Mouse (Mus musculus): ENCODE results near the gene Ccdc124. TPM values are rescaled to one million over a fixed set of nuclear protein-coding genes. Genes with fewer than 3 reads are reported as not detected.

The Ccdc124 gene
- total RNA-seq, 2 experiments from 2014 or later, result 94.8 to 99.0 TPM

DNA sequence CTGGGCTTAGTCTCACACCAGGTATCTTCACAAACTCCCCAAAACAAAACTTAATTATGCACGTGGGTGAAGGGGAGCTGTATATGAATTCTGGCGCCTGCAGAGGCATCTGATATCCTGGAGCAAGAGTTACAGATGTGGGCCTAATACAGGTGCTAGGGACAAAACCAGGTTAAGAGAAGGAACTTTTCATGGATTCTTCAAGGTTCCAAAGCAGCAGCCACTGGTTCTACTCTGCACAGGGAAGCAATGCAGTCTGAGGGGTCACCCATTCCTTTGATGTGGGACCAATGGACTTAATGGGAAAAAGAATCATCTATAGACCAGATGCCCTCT lies 20.6 kb upstream of the Ccdc124 start:
- no peak for DNase-seq (ENCODE audit: extremely low spot score in 1 of 2, low spot score in 2 of 2)
- TF ChIP-seq CTCF (IDR thresholded peaks at IDR 0.05), result no peak
- intact Hi-C loops (cut with DNase I), result loop anchor here (10.0 kb wide), 1 partner anchor 570 kb away; the partner anchor contains the start of genes Abhd8, Dda1 and Mrpl34
- no peak overlapping the region for H3K4me3 ChIP-seq
- H3K27ac ChIP-seq, result no peak overlapping the region

DNA sequence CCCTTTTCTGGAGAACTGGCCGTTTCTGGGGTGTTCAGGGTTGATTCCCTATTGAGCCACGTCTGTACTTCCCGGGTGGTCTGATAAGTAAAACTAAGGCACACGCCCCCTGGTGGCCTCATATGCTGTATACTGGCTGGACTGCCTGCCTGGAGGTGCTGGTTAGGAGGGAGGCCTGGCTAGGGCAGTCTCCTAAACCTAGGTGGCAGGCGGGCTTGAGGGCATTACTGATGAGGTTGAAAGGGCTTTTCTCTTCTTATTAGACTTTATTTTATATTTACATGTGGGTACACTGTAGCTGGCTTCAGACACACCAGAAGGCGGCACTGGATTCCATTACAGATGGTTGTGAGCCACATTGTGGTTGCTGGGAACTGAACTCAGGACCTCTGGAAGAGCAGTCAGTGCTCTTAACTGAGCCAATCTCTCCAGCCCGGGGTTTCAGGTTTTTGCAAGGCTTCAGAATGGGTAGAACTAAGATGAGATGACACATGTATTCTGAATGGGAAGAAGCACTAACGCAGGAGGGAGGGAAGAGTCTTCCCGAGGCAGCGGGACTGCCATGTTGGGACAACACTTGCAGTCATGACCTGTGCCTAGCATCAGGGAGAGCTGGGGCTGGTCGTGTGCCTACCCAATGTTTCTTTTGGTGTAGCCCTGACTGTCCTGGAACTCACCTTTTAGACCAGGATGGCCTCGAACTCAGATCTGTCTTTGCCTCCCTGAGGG lies 20.1 kb upstream of the Ccdc124 start:
- peak; percentile 70 for TF ChIP-seq CTCF (IDR thresholded peaks at IDR 0.05)
- Histone ChIP-seq H3K27ac (no peak overlapping the region), H3K4me3 (no peak overlapping the region)
- intact Hi-C loops (cut with DNase I), result loop anchor here (10.0 kb wide), 1 partner anchor 571 kb away; the partner anchor contains the start of genes Abhd8, Dda1 and Mrpl34
- peak; percentile 50 to 61 for DNase-seq (ENCODE audit: extremely low spot score in 1 of 2, low spot score in 2 of 2)

DNA sequence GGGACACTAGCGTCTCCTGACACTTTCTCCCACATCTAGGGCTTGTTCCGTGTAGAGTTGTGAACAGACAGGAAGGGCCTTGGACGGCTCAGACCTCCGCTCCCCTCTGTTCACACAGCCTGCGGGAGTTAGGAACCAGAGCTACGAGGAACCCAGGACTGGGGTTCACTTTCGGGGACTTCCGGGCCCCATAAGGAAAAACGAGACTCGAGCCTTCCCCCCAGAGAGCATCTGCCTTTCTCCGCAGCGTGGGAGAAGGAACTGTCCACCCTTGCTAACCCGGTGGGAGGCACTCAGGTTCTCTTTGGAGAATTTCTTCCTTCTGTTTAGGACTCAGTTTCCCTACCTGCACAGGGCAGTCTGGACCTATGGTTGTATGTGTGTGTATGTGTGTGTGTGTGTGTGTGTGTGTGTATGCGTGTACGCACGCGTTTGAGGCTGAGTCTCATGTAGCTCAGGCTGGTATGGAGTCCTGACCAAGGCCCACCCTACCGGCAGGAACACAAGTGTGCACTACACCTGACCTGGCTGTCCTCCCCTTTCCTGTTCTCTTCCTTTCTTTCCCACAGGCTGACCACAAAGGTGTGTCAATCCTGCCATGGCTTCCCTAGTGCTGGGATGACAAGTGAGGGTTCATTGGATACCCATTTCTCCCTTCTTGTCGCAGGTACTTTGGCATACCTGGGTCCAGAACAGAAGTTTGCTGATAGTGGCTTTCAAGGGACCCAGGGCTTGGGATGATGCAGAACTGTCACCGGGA lies 19.3 kb upstream of the Ccdc124 start:
- intact Hi-C loops (cut with DNase I), result loop anchor here (10.0 kb wide), 1 partner anchor 572 kb away; the partner anchor contains the start of genes Abhd8, Dda1 and Mrpl34
- Histone ChIP-seq H3K27ac (no peak overlapping the region), H3K4me3 (no peak overlapping the region)
- no peak for TF ChIP-seq CTCF (IDR thresholded peaks at IDR 0.05)
- DNase-seq (ENCODE audit: extremely low spot score in 1 of 2, low spot score in 2 of 2), result no peak

DNA sequence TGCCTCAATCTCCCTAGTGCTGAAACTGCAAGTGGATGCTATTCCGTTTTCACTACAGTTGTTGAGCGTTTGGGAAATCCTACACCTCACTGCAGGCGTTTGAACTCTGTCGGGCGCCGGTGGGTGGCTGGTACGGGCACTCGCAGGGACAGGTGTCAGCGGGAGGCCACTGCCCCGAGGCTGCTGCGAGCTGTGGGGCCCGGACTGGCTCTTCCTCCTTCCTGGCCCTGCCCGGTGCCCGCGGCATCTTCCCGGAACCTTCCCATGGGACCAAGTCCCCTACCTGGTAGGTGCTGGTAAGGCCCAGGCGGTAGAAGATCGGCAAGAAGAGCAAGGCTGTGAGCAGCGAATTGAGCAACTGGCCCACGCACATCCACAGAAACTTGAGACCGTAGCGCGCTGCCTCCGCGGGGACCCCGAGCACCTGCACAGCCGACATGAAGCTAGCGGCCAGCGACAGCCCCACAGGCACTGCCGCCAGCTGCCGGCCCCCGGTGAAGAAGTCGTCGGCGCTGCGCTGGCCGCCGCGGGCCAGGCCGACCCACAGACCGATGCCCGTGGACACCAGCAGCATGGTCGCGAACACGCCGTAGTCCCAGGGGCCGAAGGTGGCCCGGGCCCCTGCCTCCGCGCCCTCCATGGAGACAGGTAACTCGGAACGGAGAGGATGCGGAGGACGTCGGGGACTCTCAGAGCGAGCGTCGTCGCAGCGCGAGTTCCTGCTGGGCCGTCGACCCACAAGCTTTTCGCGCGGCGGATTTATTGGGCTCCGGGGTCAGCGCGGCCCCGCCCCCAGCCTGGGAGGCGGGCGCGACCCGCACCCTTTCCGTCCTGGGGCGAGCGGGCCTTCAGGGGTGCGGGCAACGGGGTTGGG lies 18.5 kb upstream of the Ccdc124 start, which contains the start of gene Slc5a5:
Gene Slc5a5 (minus strand): TSS at position 736 of the 874 bp plus-strand sequence.
- 0 out of 2 replicates have a peak within 1 kb of the TSS, but pooled peaks have one; percentile 7 for H3K4me3 ChIP-seq
- intact Hi-C loops (cut with DNase I), result loop anchor here (10.0 kb wide), 1 partner anchor 573 kb away; the partner anchor contains the start of genes Abhd8, Dda1 and Mrpl34
- no peak for TF ChIP-seq CTCF (IDR thresholded peaks at IDR 0.05)

DNA sequence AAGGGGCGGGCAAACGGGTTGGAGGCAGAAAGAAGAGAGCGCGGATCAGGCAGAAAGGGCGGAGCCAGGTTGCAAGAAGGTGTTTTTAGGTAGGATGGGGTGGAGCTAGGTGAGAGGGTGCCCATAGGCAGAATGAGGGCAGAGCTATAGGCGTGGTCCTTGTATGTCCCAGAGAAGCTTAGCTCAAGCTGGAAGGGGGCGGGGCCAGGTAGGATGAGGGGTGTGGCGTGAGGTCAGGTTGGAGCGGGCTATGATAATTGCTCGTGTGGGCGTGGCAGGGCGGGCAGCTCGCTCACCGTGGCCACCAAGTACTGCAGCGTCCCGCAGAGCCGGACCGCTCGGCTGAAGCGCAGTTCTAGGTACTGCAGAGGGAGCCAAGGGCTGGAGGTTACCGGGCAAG lies 17.6 kb upstream of the Ccdc124 start:
- DNase-seq (ENCODE audit: extremely low spot score in 1 of 2, low spot score in 2 of 2), result no peak
- no peak for TF ChIP-seq CTCF (IDR thresholded peaks at IDR 0.05)
- no peak overlapping the region for H3K4me3 ChIP-seq
- intact Hi-C loops (cut with DNase I), result loop anchor here (10.0 kb wide), 1 partner anchor 573 kb away; the partner anchor contains the start of genes Abhd8, Dda1 and Mrpl34
- H3K27ac ChIP-seq, result no peak overlapping the region

More for the DNA sequence above, 18.5 kb upstream of the Ccdc124 start, which contains the start of gene Slc5a5:
- DNase-seq (ENCODE audit: extremely low spot score in 1 of 2, low spot score in 2 of 2), result no peak
- H3K27ac ChIP-seq, result no peak within 1 kb of the TSS

DNA sequence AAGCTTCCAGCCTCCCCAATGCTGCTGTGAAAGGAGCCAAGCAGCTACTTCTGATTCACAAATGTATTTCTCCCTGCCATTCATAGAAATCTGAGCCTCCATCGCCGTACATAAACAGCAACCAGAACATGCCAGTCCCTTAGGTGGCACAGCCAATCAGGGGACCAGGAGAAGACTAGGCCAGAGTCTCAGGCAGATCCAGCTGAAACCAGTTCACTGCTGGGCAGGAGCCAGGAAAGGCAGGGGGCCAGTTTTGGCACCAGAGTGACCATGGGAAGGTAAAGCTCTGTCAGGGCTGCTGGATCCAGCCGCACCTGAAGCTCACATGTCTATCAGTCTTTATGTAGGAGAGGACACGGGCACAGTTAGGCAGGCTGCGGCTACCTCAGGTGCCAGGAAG lies 16.9 kb upstream of the Ccdc124 start:
- no peak overlapping the region for H3K4me3 ChIP-seq
- H3K27ac ChIP-seq, result no peak overlapping the region
- no peak for TF ChIP-seq CTCF (IDR thresholded peaks at IDR 0.05)
- DNase-seq (ENCODE audit: extremely low spot score in 1 of 2, low spot score in 2 of 2), result no peak
- intact Hi-C loops (cut with DNase I), result loop anchor here (10.0 kb wide), 1 partner anchor 574 kb away; the partner anchor contains the start of genes Abhd8, Dda1 and Mrpl34

DNA sequence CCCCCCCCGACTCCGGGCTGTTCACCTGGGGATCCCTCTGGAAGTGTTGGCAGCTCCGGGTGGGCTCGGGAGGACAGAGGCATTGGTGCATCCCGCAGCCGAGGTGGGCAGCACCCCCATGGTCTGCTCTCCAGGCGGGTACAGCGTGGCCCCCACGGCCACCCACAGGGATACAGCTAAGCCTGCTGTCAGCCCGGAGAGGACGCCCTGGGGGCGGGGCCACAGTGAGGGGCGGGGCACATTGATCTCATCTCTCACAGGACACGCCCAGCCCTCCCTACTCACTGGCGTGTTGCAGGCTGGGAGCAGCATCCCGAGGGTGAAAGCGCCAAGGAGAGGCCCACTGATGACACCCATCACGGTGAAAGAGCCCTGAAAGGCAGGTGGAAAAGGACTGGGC lies 13.9 kb upstream of the Ccdc124 start:
- no peak for TF ChIP-seq CTCF (IDR thresholded peaks at IDR 0.05)
- peak in 1 of 2 experiments; percentile 58 for DNase-seq (ENCODE audit: extremely low spot score in 1 of 2, low spot score in 2 of 2)

DNA sequence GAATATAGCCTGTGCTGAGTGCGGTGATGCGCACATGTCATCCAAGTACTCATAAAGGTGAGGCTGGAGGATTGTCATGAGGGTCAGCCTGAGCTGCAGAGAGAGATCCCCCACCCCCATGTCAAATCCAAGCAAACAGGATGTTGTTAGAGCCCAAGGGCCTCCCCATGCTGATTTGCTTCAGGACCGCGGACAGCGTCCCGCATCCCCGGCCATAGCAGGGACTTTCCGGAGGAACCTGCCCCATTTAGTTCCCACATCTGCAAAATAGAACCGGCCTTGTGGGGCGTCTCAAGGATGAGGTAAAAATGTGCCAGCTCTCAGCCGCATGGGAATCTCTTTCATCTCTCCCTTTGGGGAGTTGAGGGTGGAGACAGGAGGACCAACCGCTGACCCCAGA lies 11.9 kb upstream of the Ccdc124 start:
- intact Hi-C loops (cut with DNase I), result no loop called here

More for the DNA sequence above, 13.9 kb upstream of the Ccdc124 start:
- H3K27ac ChIP-seq, result no peak overlapping the region
- no peak overlapping the region for H3K4me3 ChIP-seq
- intact Hi-C loops (cut with DNase I), result no loop called here

DNA sequence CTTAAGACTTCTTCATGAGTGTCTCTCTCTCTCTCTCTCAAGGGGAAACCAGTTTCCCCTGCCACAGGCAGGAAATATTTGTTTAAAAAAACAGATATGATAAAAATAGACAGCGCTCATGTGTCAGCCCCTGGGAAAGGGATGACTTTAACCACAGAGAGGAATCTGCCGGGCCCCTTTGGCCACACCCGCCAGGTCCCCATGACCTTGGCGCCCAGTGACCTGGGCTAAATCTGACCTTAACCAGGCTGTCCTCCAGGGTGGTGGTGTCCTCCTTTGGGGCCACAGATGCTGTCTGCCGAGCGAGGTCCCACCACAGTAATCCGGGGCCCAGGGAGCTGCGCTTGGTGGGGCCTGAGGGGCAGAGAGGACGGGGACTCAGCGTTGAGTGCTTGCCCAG lies 10.9 kb upstream of the Ccdc124 start:
- TF ChIP-seq CTCF (IDR thresholded peaks at IDR 0.05), result no peak
- Histone ChIP-seq H3K4me3 (no peak overlapping the region), H3K27ac (no peak overlapping the region)
- no peak for DNase-seq (ENCODE audit: extremely low spot score in 1 of 2, low spot score in 2 of 2)
- intact Hi-C loops (cut with DNase I), result no loop called here

More for the DNA sequence above, 11.9 kb upstream of the Ccdc124 start:
- Histone ChIP-seq H3K4me3 (no peak overlapping the region), H3K27ac (no peak overlapping the region)
- no peak for DNase-seq (ENCODE audit: extremely low spot score in 1 of 2, low spot score in 2 of 2)
- no peak for TF ChIP-seq CTCF (IDR thresholded peaks at IDR 0.05)

DNA sequence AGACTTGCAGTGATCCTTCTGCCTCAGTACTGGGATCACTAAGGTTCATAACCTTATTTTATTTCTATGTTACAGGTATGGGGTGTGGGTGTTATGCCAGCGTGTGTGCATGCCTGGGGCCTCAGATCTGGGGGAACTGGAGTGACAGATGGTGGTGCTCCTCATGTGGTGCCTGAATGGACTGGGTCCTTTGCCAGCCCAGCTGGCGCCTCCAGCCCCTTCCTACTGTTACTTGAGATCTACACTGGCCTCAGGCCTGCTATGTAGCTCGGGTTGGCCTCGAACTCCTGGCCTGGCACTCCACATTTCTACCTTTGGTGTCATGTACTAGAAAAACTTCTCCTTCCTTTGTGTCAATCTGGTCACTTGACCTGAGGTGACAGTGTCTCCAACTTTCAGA lies 10.5 kb upstream of the Ccdc124 start:
- DNase-seq (ENCODE audit: extremely low spot score in 1 of 2, low spot score in 2 of 2), result no peak
- H3K4me3 ChIP-seq, result no peak overlapping the region
- no peak overlapping the region for H3K27ac ChIP-seq
- no peak for TF ChIP-seq CTCF (IDR thresholded peaks at IDR 0.05)
- intact Hi-C loops (cut with DNase I), result no loop called here

DNA sequence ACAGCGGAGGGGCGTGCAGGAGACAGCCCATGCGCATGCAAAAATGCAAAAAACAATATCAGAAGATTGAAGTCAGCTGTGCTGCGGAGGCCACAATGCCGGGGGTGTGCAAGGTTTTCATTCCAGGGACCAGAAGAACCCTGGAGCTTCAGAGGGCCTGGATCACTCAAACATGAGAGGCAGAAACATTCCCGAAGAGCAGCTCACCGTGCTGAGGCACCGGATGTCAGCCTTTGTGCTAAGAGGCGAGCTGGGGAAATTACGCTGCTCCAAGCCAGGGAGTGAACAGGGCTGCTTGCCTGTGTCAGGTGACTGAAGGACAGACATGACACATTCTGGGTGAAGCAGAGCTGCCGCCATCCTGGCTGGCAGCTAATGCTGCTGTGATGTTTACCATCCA lies 6.8 kb upstream of the Ccdc124 start:
- intact Hi-C loops (cut with DNase I), result no loop called here
- TF ChIP-seq CTCF (IDR thresholded peaks at IDR 0.05), result no peak
- DNase-seq (ENCODE audit: extremely low spot score in 1 of 2, low spot score in 2 of 2), result no peak
- Histone ChIP-seq H3K27ac (peak overlapping the region; percentile 22), H3K4me3 (no peak overlapping the region)
